Mouse (Mus musculus) left cerebral cortex, adult 18-20 months (tissue): Measurements from ENCODE around the gene Rap1gap2. TPM values are rescaled to one million over a fixed set of nuclear protein-coding genes. Genes with fewer than 3 reads are reported as not detected.

Source experiments
- DNase-seq, 2 experiments: peaks; one replicate each; pipeline ENCODE4 v3.0.0; 2021 to 2022; ENCODE audit warnings: low spot score in 2 of 2, mixed read lengths in 1 of 2
- total RNA-seq, 2 experiments: library from RNA; stranded (reverse); gene quantifications; 2 replicates each; pipeline ENCODE4 v1.2.3; 2021

Rap1gap2 gene
- total RNA-seq, 2 experiments from 2014 or later: 175 to 181 TPM

- DNase-seq: no peak
Observed at GRCm38 (mm10) chr11:74422019-74422418, 188.7 kb downstream of the Rap1gap2 start.

- no peak for DNase-seq
Observed at GRCm38 (mm10) chr11:74421151-74421550, 189.6 kb downstream of the Rap1gap2 start.

GRCm38 (mm10) chr11:74419601-74420000, 191.1 kb downstream of the Rap1gap2 start:
- no peak for DNase-seq

GRCm38 (mm10) chr11:74415736-74416135, 195.0 kb downstream of the Rap1gap2 start:
- DNase-seq: no peak

- DNase-seq: no peak
Observed at GRCm38 (mm10) chr11:74414112-74414511, 196.6 kb downstream of the Rap1gap2 start.

- no peak for DNase-seq
Observed at GRCm38 (mm10) chr11:74413449-74413972, 197.2 kb downstream of the Rap1gap2 start.

DNA sequence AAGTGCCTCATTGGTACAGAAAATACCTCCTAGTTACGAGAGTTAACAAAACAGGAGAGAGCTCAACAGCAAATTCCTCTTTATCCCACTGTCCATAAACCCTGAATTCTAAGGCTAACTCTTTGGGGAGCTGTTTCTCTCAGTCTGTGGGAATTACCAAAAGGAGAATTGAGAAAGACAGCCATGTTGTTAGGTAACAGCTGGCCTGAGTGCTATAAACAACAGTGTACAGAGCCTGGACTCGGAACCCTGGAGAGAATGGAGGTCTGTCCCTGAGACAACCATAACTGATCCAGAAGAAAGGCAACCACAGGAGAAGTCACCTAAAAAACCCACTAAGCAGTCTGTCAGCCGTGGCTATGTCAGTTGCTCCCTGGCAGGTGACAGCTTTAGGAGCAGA, 198.3 kb downstream of the Rap1gap2 start:
- no peak for DNase-seq

DNA sequence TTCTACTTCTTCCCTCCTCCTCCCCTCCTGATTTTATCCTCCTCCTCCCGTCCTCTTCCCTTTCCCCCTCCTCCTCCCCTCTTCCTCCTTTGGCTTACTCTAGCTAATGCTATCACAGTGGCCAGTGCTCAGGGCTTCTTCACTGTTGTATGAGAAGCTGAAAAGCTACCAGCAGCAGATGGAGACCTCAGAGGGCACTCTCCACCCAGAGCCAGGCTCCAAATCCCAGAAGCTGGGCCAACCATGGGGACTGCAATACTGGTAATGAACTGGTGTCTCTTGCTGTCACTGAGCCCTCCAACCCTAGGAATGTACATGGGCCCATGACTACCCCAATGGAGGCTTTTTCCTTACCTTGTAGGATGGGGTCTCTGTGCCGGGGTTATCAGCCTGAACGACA, 198.8 kb downstream of the Rap1gap2 start:
- no peak for DNase-seq

GRCm38 (mm10) chr11:74409757-74410174, 200.9 kb downstream of the Rap1gap2 start:
- DNase-seq: peak; percentile 25 to 38

GRCm38 (mm10) chr11:74409447-74409754, 201.3 kb downstream of the Rap1gap2 start:
- DNase-seq: no peak

- peak; percentile 89 to 91 for DNase-seq
Observed at GRCm38 (mm10) chr11:74408587-74409446, 201.9 kb downstream of the Rap1gap2 start.

DNA sequence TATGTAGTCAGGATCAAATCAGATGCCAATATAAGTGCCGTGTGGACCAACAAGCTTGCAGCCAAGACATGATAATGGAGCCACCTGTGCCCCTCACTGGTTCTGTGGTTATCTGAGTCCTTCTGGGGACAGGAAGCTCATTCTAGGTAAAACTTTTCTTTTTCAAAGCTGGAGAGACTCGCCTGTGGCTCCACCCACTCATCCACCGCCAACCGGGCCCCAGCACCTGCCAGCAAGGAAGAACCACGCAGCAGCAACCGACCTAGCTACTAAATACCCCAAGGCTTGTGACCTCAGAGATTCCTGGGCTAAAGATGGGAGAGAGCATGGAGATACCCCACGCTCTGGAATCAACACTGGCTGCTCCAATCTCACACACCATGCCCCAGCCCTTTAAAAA, 205.5 kb downstream of the Rap1gap2 start:
- no peak for DNase-seq

GRCm38 (mm10) chr11:74404216-74404615, 206.5 kb downstream of the Rap1gap2 start:
- DNase-seq: no peak

DNA sequence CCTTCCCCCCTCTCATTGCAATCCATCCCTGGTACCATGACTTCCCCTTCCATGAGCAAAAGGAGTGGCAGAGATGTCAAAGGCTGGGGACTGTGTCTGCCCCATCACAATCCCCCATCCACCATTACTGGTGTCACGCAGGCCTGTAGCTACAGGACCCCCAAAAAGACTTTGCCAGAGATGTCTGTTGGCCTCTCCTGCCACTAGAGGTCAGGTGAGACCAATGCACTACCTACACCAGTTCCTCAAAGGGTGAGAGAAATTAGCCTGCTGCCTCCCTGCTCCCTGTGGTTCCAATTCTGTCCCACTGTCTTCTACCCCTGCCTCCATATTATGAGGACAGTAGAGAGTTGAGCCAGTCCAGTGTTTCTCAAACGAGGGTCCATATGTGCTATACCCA, 208.6 kb downstream of the Rap1gap2 start:
- no peak for DNase-seq

- DNase-seq: no peak
Observed at GRCm38 (mm10) chr11:74395583-74395982, 215.1 kb downstream of the Rap1gap2 start.

GRCm38 (mm10) chr11:74393489-74393888, 217.2 kb downstream of the Rap1gap2 start:
- no peak for DNase-seq

DNA sequence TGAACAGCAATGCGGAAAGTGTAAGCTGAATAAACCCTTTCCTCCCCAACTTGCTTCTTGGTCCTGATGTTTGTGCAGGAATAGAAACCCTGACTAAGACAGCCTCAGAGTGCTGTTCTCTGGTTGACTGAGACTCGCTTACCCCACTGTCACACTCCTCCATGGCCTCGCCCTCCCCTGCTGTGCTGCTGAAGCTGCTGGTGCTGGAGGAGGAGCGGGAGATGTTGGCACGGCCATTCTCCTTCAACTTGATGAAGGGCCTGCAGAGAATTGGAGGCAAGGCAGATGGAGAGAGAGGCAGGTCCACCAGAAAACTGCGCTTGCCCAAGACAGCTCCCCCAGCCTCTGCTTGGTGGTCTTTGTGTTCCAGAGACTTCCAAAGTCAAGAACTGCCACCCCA, 217.8 kb downstream of the Rap1gap2 start:
- no peak for DNase-seq

GRCm38 (mm10) chr11:74391899-74392298, 218.8 kb downstream of the Rap1gap2 start:
- DNase-seq: no peak

GRCm38 (mm10) chr11:74387203-74387602, 223.5 kb downstream of the Rap1gap2 start:
- no peak for DNase-seq

DNA sequence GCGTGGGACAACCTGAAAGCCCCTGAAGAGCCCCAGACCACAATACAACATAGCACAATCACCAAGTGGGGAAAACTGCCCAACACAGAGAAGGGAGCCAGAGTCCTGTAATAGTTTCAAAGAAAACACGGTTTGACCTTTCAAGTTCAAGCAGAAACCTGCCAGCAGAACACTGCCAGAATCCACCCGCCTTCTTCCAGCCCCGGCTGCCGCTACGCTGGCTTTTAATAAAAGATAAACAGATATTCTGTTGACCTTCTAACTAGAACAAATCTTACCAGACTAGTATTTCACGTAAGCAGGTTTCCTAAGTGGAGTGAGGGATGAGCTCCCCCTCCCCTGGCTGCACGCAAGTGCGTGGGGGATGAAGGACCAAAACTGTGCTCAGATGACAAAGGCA, 225.0 kb downstream of the Rap1gap2 start:
- no peak for DNase-seq

DNA sequence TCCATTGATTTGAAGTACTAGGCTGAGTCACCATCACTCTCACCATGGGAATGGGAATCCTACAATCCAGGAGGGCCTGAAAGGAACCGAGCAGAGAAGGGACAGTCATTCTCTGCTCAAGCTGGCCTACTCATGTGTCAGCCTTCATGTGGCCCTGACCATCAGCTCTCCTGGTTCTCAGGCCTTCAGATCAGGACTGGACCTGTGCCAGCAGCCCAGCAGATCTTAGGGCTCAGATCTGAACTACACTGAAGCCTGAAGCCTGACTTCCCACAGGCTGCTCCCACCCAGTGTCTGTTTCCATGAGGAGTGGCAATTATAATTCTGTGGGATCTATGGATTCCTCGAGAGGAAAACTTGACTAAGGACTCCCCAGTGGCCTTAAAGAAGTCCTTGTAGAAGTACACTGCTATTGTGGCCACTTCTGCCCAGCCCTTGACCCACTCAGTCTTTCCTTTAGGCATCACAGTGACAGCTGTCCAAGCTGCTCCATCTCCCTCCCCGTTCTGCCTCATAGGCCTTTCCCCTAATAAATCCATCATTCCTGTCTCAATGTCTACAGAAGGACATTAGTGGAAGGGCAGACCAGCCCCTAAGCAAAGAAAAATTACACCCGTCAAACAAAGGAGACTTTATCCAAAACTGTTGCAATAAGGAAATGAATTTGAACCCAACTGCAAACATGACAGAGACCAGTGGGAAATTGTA, 231.4 kb downstream of the Rap1gap2 start:
- no peak for DNase-seq

DNA sequence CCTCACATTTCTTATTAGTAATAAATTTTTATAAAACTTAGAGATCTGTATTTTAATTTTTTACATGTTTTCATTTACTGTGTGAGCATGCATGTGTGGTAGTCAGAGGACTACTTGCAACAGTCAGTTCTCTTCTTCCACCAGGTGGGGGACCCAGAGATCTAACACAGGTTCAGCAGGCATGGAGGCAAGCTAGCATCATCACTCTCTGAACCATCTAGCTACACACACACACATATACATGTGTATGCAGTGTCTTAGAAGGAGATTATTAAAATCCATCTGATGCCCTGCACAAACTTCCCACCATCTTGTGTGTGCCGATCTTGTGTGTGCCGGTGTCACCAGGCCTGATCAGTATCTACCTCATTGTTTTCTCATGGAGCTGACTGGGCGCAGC, 233.9 kb downstream of the Rap1gap2 start:
- peak; percentile 70 to 75 for DNase-seq
